Mouse (Mus musculus) spleen, adult 2 months (tissue): ENCODE data around the gene Arhgap4.

Experiments used
- CTCF ChIP-seq: fragments of 200-500 bp; IDR thresholded peaks from 2 replicates; pipeline ENCODE4 v1.5.1; 2011; ENCODE audit warnings: mild to moderate bottlenecking, inconsistent platforms; ENCODE audit not compliant: insufficient read depth, insufficient read length, insufficient replicate concordance; ENCODE audit errors: extremely low read depth
- POLR2A ChIP-seq: fragments of 200-500 bp; IDR thresholded peaks from 2 replicates; pipeline ENCODE4 v1.6.1; 2011; ENCODE audit warnings: low read depth, low read length, inconsistent platforms

DNA sequence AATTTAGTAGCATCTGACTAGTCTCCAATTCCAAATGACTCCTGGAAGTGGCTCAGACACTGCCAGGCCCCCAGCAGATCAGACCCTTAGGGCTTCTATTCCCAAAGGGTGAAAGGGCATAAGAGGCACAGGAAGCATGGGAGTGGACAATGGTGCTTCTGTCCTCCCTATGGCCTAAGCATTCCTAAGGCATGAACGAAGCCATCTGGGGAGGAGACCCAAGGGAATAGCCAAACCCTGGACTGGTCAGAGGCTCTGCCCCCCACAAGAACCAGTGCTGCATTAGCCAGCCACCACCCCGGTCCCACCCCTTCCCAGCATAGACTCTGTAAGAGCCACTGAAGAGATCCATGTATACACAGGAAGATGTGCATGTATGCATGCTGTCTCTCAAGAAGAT, 45.8 kb downstream of the Arhgap4 start:
- no peak for TF ChIP-seq CTCF
- TF ChIP-seq POLR2A: no peak
